Mouse (Mus musculus): ENCODE measurements around the gene Olfr360.
"Not testable (repeated sequence)": the region's sequence is repeated elsewhere in the genome, so short reads cannot be mapped to it uniquely, and the experiment has no call there.

Olfr360 gene

DNA sequence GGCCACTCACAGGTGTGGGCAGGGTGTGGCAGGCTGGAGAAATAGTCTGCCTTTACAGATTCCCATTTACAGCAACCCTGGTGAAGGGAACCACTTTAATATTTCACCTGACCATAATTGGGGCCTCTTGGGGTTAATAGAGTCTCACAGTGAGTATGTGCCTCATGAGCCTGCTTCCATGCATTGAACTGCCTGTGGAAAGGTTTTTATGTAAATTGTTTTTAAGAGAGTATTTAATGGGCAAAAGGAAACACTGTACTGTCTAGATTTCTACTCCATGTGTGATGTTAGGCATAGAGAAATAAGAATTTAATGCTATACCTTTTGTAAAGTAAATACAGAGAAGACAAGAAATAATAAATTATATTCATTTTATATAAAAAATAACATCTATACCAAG, at the start of gene Olfr360:
Gene Olfr360 (plus strand): TSS at position 301 of the 400 bp plus-strand sequence.
- no peak for DNase-seq (ENCODE audit: low spot score)

DNA sequence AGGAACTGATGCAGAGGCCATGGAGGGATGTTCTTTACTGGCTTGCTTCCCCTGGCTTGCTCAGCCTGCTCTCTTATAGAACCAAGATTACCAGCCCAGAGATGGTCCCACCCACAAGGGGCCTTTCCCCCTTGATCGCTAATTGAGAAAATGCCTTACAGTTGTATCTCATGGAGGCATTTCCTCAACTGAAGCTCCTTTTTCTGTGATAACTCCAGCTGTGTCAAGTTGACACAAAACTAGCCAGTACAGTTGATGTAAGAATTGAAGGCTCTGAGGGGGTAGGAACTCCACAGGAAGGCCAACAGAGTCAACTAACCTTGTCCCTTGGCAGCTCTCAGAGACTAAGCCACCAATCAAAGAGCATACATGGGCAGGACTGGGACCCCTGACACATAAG, 23.6 kb downstream of the Olfr360 start, which contains the start of gene Olfr361:
Gene Olfr361 (minus strand): TSS at position 101 of the 400 bp plus-strand sequence.
- DNase-seq (ENCODE audit: low spot score), result not testable (repeated sequence)

DNA sequence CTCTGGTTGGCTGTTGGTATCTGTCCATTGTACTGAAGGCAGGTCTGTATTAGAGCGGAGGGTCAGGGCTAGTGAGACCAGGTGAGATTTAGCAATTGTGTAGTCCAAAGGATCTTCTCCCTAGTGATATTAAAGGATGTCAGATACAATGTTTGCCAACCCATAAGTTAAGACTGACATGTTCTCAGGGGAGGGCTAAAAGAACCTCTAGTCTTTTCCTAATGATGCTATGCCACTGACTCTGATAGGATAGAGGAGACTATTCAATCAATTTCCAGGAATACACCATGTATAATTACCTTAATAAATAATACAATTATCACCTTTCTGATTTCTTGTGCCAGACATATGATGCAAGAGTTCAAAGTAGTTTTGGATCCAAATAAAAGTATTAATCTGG, 52.3 kb downstream of the Olfr360 start, which contains the start of gene Olfr362:
Gene Olfr362 (minus strand): TSS at position 101 of the 400 bp plus-strand sequence.
- no peak for DNase-seq (ENCODE audit: low spot score)
